Mouse (Mus musculus) liver, postnatal 0 days (tissue): ENCODE results near the gene Helz2.

Experiments used
- CTCF ChIP-seq: sonication (generic); IDR thresholded peaks from 2 replicates; pipeline ENCODE4 v1.5.1; 2016; ENCODE audit warnings: antibody characterized with exemption, low read depth
- EP300 ChIP-seq: IDR thresholded peaks from 2 replicates; pipeline ENCODE4 v1.6.1; 2016; ENCODE audit warnings: antibody characterized with exemption, low read depth, mild to moderate bottlenecking

DNA sequence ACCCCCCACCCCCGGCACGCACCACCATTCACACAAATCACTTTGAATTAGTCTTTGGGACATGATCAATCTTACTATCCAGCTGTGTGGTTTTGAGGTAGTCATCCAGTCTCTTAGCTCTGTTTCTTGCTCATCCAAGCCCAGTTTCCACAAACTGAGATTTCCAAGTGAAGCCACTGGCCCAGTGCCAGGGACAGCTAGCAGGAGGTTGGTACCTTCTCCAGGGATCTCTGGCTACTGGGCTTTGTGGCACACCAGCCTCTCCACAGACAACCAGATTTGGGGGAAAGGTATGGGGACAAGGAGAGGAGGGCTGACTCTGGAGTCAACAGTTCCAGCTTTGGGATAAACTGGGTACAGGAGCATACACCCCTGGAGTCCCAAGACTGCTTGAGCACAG is 21.5 kb downstream of the Helz2 start:
- TF ChIP-seq CTCF (no peak), EP300 (no peak)
